Mouse (Mus musculus) hindbrain, embryonic 11.5 days (tissue): Measurements from ENCODE around the gene 0610009B22Rik. TPM values are rescaled to one million over a fixed set of nuclear protein-coding genes. Genes with fewer than 3 reads are reported as not detected.

ENCODE experiments used
- ATAC-seq: fragments of 200-750 bp; cut with Nextera tagmentation; 2 replicates; pipeline ENCODE4 v1.8.0; 2017; ENCODE audit warnings: mild to moderate bottlenecking, moderate TSS enrichment, moderate library complexity; ENCODE audit not compliant: low FRiP score
- DNase-seq: peaks from one replicate; pipeline ENCODE4 v3.0.0-alpha.2; 2015; ENCODE audit warnings: low spot score
- H3K27ac ChIP-seq: fragments of 300-500 bp; sonication (generic); 2 replicates; pipeline ENCODE4 v1.5.1; 2014; ENCODE audit warnings: mild to moderate bottlenecking, low read depth, low read length
- H3K27me3 ChIP-seq: fragments of 300-500 bp; sonication (generic); 2 replicates; pipeline ENCODE4 v1.6.1; 2014; ENCODE audit warnings: mild to moderate bottlenecking, low read length, moderate library complexity, mixed read lengths; ENCODE audit not compliant: control insufficient read depth, insufficient read depth
- H3K36me3 ChIP-seq: fragments of 300-500 bp; sonication (generic); 2 replicates; pipeline ENCODE4 v1.6.1; 2014; ENCODE audit warnings: mild to moderate bottlenecking, low read length, moderate library complexity, mixed read lengths; ENCODE audit not compliant: control insufficient read depth, insufficient read depth
- H3K4me1 ChIP-seq: fragments of 300-500 bp; sonication (generic); replicated peaks from 2 replicates; pipeline ENCODE4 v1.6.1; 2014; ENCODE audit warnings: low read length, mixed read lengths; ENCODE audit not compliant: control insufficient read depth, insufficient read depth
- H3K4me2 ChIP-seq: fragments of 300-500 bp; sonication (generic); replicated peaks from 2 replicates; pipeline ENCODE4 v1.6.1; 2014; ENCODE audit warnings: mild to moderate bottlenecking, low read depth, low read length
- H3K4me3 ChIP-seq: fragments of 300-500 bp; sonication (generic); 2 replicates; pipeline ENCODE4 v1.5.1; 2014; ENCODE audit warnings: low read depth, low read length
- H3K9ac ChIP-seq: fragments of 300-500 bp; sonication (generic); 2 replicates; pipeline ENCODE4 v1.6.1; 2014; ENCODE audit warnings: low read depth, low read length
- H3K9me3 ChIP-seq: fragments of 300-500 bp; sonication (generic); 2 replicates; pipeline ENCODE4 v1.6.1; 2016; ENCODE audit warnings: low read length; ENCODE audit not compliant: control insufficient read depth
- WGBS: fragments of 180-500 bp; shearing (Covaris S2); extraction: QIAGEN DNeasy Blood & Tissue Kit; methylation state at CpG from one replicate; pipeline ENCODE4 v1.1.7; 2014; 5-methylcytosine and 5-hydroxymethylcytosine counted together
- polyA plus RNA-seq: library from polyadenylated mRNA; unstranded; fragments of >200 nt; fragmentation: Nextera tagmentation; extraction: Ambion mirVana; gene quantifications from 2 replicates; pipeline ENCODE4 v1.2.1, GENCODE M21; 2014

0610009B22Rik gene
- polyA plus RNA-seq, 1 experiment from 2014 or later: 110 TPM

- Histone ChIP-seq H3K4me3 (peak within 1 kb of the TSS; percentile 64), H3K36me3 (no peaks in the 10 kb centered on the region), H3K9me3 (no peaks in the 10 kb centered on the region), H3K27me3 (no peaks in the 10 kb centered on the region), H3K9ac (peak within 1 kb of the TSS; percentile 58), H3K4me2 (peak within 1 kb of the TSS; percentile 69), H3K27ac (peak within 1 kb of the TSS; percentile 25), H3K4me1 (no peaks in the 10 kb centered on the region)
- DNase-seq (peak; percentile 88), ATAC-seq (peak; percentile 84)
- 0% methylated on average over 61 of the region's 61 CpGs for WGBS
Measured at GRCm38 (mm10) chr11:51635525-51636322, 53.0 kb downstream of the 0610009B22Rik start, which contains the start of gene Rmnd5b. Gene Rmnd5b, minus strand, starts transcription at chr11:51635896.

Other genes starting within 250 kb of the 0610009B22Rik start
- 10.1 and 13.2 TPM in 2 replicates for gene Phykpl, start 104.1 kb downstream of the 0610009B22Rik start, polyA plus RNA-seq
- 777 and 822 TPM in 2 replicates for gene Hnrnpab, start 82.0 kb downstream of the 0610009B22Rik start, polyA plus RNA-seq
- 154 and 156 TPM in 2 replicates for gene Nhp2, start 69.1 kb downstream of the 0610009B22Rik start, polyA plus RNA-seq
- gene Rmnd5b, start 53.0 kb downstream of the 0610009B22Rik start, polyA plus RNA-seq: 42.5 and 43.7 TPM in 2 replicates
- gene N4bp3, start 38.0 kb downstream of the 0610009B22Rik start, polyA plus RNA-seq: 6.6 and 6.9 TPM in 2 replicates
- gene D930048N14Rik, start 37.9 kb downstream of the 0610009B22Rik start, polyA plus RNA-seq: 0.73 and 1.2 TPM in 2 replicates
- gene Sec24a, start 74.8 kb upstream of the 0610009B22Rik start, polyA plus RNA-seq: 12.7 and 16.1 TPM in 2 replicates
- gene Sar1b, start 74.8 kb upstream of the 0610009B22Rik start, polyA plus RNA-seq: 140 and 146 TPM in 2 replicates
- gene Jade2, start 168.8 kb upstream of the 0610009B22Rik start, polyA plus RNA-seq: 0.34 and 0.40 TPM in 2 replicates